Mouse (Mus musculus) thymus, adult 18-20 months (tissue): ENCODE data around the gene Rbm15b.

Source experiments
- DNase-seq, 2 experiments: peaks; one replicate each; pipeline ENCODE4 v3.0.0; 2022; ENCODE audit warnings: mixed read lengths in 2 of 2

Rbm15b gene

GRCm38 (mm10) chr9:106886828-106887702 is at the start of gene Rbm15b:
Gene Rbm15b (minus strand): TSS chr9:106887428.
- peak; percentile 97 for DNase-seq

- no peak for DNase-seq
These were observed 47.8 kb upstream of the Rbm15b start for GRCm38 (mm10) chr9:106934998-106935397.

DNA sequence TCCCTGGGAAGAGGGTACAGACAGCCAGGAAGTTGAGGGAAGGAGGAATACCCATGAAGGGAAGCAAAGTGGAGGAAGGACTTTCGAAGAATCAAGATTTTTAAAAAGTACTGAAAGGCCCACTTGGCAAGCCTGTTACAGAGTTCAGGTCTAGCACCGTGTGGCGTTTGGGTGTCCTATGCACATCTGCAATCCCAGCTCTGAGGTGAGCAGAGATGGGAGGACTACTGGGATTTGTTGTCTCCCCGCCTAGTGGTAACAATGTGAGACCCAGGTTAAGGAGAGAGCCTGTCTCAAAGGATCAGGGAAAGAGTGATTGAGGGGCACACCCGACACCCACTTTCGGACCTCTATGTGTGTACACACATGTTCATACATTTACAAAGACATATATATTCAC is 27.6 kb upstream of the Rbm15b start:
- DNase-seq = no peak

DNA sequence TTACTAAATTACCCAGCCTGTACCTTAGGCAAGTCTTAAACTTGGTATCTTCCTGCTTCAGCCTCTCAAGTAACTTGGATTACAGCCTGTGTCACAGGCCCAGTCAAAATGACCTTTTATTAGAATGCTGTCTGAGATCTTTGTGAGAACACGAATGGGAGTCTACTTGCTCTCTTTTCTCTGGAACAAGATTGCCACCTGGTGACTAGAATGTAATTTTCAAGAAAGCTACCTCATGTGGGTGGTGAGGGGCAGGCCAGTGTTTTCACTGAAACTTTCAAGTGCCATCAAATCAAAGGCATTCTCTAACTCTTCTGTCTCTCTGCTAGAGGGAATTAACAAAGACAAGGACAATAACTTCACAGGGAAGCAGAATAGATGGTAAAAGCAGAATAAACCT is 26.5 kb upstream of the Rbm15b start:
- no peak for DNase-seq

GRCm38 (mm10) chr9:106911624-106912023 is 24.4 kb upstream of the Rbm15b start:
- DNase-seq = no peak

DNA sequence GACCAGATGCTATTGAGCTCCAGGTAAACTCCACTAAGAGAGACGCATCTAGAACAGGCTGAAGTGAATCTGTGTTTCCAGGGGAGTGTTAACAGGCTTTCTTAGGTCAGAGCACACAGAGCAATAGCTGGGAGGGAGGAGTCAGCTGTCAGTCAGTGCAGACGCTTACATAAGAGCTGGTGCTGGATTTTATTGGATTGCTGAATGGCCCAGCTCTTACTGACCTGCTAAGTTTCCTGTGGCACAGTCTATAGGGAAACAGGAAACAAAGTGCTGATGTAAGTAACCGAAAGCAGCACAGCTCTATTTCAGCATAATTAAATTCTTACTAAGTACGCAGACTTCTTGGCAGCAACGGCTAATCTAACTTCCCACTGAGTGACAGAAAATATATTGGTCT is 21.5 kb upstream of the Rbm15b start:
- no peak for DNase-seq

GRCm38 (mm10) chr9:106908174-106908573 is 20.9 kb upstream of the Rbm15b start:
- DNase-seq = no peak

GRCm38 (mm10) chr9:106906597-106906996 is 19.4 kb upstream of the Rbm15b start:
- no peak for DNase-seq

DNA sequence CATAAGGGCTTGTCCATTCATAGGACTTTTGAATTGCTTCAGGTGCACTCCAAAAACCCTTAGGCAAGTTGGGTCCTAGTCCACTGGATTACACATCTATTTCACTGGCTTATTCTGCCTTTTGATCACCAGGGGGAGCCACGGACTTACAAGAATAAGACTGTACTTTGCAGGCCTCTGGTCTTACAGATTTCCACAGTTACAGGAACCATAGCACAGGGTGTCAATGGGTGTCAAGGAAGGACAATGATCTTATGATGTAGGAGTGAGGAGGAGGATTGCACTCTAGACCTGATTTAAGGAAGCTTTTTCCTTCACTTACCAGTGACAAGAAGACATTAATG is 16.5 kb upstream of the Rbm15b start:
- no peak for DNase-seq

GRCm38 (mm10) chr9:106903099-106903790 is 16.0 kb upstream of the Rbm15b start:
- DNase-seq = no peak

GRCm38 (mm10) chr9:106901596-106901995 is 14.4 kb upstream of the Rbm15b start:
- no peak for DNase-seq

DNA sequence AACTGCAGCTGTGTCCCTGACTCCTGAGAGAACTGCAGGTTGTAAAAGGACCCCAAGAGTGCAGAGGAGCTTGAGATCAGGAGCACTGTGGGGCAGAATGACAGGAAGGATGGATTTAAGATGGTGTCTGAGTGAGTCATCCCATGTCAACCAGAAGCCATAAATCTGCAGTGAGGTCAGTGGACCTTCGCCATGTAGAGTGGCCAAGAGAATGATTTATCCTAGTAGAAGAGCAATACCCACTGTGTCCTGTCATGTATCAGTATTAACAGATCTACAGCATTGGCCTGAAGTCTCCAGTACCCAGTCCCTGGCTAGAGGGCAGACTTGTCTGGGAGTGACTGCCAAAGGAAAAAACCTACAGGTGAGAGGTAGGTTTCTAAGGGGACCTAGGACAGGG is 11.7 kb upstream of the Rbm15b start:
- DNase-seq = no peak

- DNase-seq = no peak
These were observed 6.1 kb upstream of the Rbm15b start for GRCm38 (mm10) chr9:106893327-106893726.

DNA sequence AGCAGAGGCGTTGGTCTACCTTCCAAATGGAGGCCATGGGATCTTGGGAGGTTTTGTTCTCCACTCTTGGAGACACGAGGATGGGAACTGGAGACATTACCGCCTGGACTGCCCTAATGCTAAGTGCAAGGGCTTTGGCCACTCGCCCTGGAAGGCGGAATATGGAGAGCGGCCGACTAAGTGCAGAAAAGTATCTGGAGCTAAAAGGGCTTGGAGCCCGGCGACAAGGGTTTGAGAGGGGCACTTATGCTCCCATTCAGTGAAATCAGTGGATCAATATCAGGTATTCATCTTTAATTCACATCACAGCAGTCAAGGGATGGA is 5.3 kb upstream of the Rbm15b start:
- peak in 1 of 2 experiments; percentile 11 for DNase-seq

DNA sequence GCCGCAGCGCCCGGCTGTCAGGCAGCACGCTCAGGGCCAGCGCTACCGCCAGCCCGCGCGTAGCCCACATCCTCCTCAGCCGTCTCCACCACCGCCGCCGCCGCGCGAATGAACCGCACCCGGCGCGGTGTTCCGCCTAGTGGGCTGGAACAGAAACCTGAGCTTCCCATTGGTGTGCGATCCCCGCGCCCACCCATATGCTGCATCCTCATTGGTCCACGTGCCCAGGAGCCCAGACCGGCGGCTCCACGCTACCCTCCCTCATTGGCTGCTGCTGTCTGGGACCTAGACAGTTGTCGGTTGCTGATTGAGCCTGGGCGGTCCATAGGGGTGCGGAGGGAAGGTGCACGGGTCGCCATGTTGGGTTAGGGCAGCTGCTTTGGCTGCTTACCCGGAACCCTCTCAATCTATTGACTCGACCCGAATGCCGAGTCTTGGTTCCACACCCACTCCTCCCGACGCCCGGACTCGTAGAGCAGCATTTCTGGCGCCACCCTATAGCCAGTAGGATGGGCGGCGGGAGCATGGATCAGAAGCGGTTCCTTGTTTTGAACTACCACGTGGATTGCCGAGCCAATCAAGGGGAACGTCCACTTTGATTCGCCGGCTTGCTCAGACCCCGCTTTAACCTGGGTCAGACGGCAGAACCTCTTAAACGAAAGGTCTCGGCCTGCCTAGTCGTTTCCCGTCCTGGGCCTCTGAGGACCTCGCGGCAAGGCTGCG is 4.8 kb upstream of the Rbm15b start, which contains the start of gene Manf:
Gene Manf, minus strand, starts transcription at position 151 of the 723 bp plus-strand sequence.
- DNase-seq = peak; percentile 97 to 98

- DNase-seq = no peak
These were observed 4.1 kb upstream of the Rbm15b start for GRCm38 (mm10) chr9:106891341-106891741.

DNA sequence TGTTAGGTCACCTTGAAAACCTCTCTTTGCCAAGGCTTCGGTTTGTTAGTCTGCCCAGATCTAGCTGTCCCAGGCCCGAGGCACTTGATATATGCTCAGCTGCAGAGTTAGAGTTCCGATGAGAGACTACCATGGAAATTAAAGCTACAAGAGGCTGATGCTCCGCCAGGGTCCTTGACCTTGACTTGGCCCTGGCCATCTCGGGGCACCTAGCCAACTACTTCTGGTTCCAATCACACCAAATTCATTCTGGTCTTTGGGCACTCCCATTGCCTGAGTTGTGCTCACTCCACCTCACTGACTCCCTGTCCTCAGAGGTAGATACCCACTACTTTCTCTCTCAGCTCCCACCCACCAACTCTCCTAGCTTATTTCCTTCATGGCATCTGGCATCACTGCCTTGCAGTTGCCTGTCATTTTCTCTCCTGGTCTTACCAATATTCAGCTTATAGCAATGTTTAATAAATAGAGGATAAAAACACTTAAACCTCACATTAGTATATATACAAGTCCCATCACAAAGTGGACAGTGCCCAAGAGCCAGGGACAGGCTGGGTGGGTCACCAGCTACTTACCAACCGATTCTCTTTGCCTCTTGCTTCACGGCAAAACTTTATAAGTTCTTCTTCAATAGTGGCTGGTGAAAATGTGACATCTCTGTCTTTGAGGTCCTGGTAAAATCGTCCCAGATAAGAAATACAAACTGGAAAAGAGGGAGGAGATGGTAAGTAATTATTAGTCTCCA is 3.4 kb upstream of the Rbm15b start:
- no peak for DNase-seq

DNA sequence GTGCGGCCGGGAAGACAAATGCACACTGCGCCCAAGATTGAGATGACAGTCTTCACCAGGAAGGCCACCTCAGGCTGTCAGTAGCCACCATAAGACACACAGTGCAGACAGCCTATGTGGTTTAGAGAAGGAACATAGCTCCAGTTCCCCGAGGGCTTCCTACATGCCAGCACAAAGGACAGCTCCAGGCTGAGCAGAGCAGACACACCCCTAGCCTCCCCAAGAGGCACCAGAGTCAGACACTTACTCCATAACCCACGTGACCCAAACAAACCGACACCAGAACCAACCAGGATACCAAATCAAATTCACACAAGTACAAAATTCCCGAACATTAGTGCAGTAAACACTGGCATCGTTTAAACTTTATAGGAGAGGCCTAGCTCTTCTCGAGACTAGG is 2.1 kb upstream of the Rbm15b start:
- no peak for DNase-seq

- no peak for DNase-seq
These were observed 1.1 kb upstream of the Rbm15b start for GRCm38 (mm10) chr9:106888346-106888745.

GRCm38 (mm10) chr9:106885901-106886731 is 1.1 kb downstream of the Rbm15b start:
- DNase-seq = peak; percentile 64 to 67

DNA sequence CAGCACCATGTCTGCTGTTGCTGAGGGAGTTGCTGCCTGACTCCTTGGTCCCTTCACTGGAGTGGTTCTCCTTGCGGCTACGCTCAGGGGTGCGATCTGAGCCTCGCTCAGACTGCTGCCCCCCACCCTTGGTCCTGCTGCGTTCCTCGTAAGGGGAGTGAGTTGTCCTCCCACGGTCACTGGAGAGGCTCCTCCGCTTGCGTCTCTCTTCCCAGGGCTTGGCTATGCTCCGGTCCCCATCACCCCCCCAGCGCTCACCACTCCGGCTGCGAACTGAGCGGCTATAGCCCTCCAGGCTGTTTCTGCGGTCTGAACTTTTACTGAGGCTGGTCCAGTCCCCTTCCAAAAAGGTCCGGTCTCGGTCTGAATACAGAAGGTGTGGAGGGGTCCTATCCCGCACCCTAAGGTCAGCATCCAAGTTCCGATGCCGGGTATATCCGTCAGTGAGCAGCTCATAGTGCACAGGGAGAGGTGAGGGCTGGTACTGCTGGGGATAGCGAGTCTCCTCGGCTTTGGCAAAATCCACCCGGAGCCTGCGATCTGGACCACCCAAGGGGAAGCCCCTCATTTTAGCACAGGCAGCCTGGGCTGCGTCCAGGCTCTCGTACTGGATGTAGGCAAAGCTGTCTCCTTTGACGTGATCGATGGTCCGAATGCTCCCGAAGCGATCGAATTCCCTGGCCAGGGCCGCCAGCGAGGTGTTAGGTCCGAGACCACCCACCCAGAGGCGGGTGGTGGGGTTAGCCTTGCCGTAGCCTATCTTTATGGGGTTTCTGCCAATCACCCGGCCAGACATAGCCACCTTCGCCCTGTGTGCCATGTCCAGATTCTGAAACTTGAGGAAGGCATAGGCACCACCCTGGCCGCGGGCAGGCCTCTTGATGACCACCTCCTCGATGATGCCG is 2.0 kb downstream of the Rbm15b start:
- peak; percentile 17 to 18 for DNase-seq
